Mouse (Mus musculus) thymus, adult 2 months (tissue): ENCODE results near the gene Cyp21a1.

ENCODE experiments used
- CTCF ChIP-seq: fragments of 200-500 bp; IDR thresholded peaks from 2 replicates; pipeline ENCODE4 v1.5.1; 2012; ENCODE audit warnings: mild to moderate bottlenecking, control low read depth, low read length, moderate library complexity, borderline replicate concordance; ENCODE audit not compliant: control insufficient read depth, poor library complexity, insufficient read depth; ENCODE audit errors: extremely low read depth
- POLR2A ChIP-seq: fragments of 200-500 bp; IDR thresholded peaks from 2 replicates; pipeline ENCODE4 v1.6.1; 2012; ENCODE audit warnings: mild to moderate bottlenecking, low read length, control low read depth, moderate library complexity; ENCODE audit not compliant: control insufficient read depth, poor library complexity, insufficient read depth; ENCODE audit errors: extremely low read depth

- TF ChIP-seq CTCF (no peak), POLR2A (no peak)
These were observed 42.9 kb downstream of the Cyp21a1 start for GRCm38 (mm10) chr17:34761471-34761870.
